Mouse (Mus musculus) spleen, postnatal 4 days (tissue): ENCODE results near the gene Clec4n.

ENCODE experiments used
- DNase-seq, 2 experiments: peaks; one replicate each; pipeline ENCODE4 v3.0.0; 2022; ENCODE audit warnings: low spot score in 2 of 2

Gene Clec4n

GRCm38 (mm10) chr6:123292751-123293400 is 63.2 kb downstream of the Clec4n start:
- DNase-seq, result peak; percentile 50 to 70

GRCm38 (mm10) chr6:123293509-123293908 is 63.9 kb downstream of the Clec4n start:
- DNase-seq, result peak; percentile 23 to 64
